Mouse (Mus musculus) layer of hippocampus, adult 11-12 months (tissue): ENCODE data around the gene Nkd1.
A peak's percentile ranks its signal among the peaks of the same experiment; 100 is the strongest.

ENCODE experiments used
- DNase-seq: peaks from one replicate; pipeline ENCODE4 v3.0.0; 2022; ENCODE audit warnings: low spot score

Nkd1 gene

GRCm38 (mm10) chr8:88520985-88521527 is at the start of gene Nkd1:
Nkd1 (plus strand) TSS chr8:88521354.
- peak; percentile 78 for DNase-seq

DNA sequence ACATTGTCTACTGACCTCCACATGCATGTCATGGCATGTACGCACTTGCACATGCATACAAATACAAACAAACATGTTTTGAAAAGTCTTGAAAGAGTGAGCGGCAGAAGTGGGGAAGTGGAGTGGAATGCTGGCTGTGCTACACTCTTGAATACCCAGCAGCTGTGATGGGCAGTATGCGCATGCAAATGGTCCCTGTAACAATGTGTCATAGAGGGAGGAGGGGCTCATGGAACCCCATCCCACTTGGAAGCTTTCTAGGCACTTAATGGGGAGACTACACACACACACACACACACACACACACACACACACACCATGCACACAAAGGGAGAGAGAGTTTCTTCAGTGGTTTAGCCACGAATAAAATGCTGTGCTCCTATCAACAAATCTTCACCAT is 39.9 kb upstream of the Nkd1 start:
- no peak for DNase-seq

DNA sequence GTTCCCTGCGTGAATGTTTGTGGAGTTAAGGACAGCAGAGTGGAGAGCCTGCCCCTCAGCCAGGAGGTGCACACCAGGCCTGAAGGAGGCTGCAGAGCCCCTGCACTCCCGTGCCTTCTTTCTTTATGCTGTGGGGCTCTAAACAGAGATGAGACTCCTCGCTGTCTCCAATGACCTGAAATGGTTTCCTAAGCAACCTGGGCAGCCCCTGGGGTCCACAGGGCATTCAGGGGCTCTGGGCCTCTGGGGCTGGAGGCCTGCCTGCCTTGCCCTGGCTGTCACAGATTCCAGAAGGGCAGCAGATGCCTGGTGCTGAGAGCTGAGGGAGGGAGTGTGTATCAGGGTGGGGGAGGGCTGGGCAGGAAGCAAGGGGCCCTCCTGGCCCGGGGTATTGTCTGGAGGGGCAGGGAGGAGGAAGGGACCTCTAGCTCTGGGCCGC is 32.7 kb upstream of the Nkd1 start:
- DNase-seq: no peak

DNA sequence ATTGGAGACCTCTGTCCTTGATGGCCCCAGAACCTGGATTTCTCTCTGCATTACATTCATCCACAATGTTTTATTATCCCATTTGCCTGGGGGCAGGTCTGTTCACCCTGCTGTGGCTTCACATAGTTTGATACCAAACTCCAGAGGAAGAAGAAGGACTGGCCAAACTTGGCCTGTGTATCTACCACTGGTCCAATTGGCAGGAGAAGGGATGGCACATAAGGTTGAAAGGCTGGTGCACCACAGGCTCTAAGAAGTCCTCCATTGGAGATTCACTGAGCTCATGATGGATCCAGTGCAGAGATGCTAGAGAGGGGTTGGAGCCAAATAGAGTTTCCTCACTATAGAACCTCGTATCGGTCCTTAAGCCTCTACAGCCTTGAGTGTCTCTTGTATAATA is 27.1 kb upstream of the Nkd1 start:
- no peak for DNase-seq

- peak; percentile 65 for DNase-seq
These were observed 25.9 kb upstream of the Nkd1 start for GRCm38 (mm10) chr8:88495071-88495805.

- no peak for DNase-seq
These were observed 19.0 kb upstream of the Nkd1 start for GRCm38 (mm10) chr8:88502143-88502542.

DNA sequence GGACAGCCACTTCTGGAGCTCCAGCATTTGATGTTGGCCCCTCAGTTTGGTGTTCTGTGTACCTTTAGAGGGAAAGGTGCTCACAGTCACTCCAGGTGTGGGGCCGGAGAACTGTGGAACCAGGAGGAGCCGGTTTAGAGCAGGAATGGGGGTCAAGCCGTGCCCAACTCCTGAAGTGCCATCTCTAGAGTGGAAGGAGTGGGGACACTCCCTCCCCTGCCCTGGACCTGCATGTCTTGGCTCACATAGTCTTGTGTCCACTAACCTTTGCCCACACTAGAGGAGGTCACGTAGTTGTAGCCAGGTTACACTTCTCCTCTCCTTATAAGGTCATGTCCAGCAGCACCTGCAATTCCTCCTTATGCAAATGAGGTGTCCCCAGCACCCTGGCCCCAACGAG is 14.2 kb upstream of the Nkd1 start:
- DNase-seq: no peak

GRCm38 (mm10) chr8:88511061-88511460 is 10.1 kb upstream of the Nkd1 start:
- DNase-seq: no peak

DNA sequence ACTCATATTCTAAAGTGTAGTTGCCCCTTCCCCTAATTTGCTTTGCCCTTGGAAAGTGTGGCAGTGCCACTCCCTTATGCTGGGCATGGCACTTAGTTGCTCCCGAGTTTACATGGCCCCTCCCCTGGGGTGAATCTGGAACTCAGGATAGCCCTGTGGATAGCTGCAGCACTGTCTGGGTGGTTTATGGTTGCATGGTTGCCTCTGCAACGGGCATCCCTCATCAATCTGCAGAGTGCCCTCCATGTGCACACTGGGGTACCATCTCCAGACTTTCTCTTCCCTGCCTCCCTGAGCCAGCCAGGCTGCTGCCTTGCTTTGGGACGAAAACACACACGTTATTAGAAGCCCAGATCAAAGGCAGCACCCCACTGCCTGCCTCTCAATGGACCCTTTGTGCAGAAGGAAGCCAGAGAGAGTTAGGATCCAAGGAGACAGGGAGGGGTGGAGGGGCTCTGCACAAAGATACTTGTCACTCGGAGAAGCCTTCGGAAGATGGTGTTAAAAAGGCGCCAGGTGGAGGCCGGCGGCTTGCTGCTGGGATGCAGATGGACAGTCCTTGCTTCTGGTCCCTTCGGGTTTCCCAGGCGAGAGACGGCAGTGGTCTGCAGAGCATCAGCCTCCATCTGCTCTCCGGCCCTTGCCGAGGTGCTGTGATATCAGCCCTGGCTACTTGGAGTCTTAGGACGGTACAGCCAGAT is 8.9 kb upstream of the Nkd1 start:
- no peak for DNase-seq

DNA sequence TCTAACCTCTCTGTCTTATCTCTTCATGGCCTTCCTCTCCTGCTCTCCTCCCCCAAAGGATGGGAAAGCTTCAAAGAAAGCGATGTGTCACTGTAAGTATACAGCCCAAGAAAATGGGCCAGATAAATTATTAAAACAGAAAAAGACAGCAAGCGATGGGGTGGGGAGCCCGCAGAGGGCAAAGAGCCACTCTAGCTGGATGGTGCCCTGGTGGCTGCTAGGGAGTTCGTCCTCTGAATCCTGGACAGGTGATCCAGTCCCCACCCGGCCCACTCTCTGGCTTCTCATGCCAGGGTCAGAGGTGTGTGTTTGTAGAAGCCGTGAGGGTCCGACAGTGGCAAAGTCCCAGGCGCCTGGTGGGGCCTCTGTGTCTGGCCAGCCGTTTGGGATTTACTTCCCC is 3.1 kb upstream of the Nkd1 start:
- DNase-seq: no peak

GRCm38 (mm10) chr8:88520381-88520780 is 773 bp upstream of the Nkd1 start:
- no peak for DNase-seq

DNA sequence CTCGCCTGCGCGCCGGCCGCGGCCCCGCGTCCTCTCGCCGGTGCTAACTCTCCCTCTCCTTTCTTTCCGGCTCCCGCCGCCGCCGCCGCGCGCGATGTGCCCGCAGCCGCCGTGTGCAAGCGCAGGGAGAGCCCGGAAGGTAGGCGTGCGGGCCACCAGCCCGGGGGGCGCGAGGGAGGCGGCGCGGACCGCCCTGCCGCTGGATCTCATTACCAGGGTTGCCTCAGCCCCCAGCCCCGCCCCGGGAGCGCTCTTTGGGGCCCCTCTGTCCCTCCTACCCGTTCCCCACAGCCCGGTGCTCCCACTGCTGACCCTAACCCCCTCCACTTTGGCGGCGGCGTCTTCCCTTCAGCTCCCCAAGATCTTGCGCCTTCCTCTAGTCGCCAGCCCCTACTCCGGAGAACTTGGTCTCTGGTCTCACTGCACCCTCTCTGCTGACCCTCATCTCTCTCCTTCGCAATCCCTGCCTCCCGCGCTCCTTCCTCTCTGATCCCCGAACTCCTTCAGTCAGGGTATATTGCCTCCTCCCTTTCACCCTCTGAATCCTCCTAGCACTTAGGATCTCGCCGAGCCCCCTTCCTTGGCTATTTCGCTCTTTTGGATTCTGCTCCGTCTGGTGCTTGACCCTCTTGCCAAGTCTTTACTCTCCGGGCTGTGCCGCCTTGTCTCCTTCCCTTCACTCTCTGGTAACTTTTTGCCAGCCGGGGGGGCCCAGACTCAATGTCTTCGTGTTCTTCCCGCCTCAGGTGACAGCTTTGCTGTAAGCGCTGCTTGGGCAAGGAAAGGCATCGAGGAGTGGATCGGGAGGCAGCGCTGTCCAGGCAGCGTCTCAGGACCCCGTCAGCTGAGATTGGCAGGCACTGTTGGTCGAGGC is 624 bp downstream of the Nkd1 start:
- peak; percentile 19 for DNase-seq

DNA sequence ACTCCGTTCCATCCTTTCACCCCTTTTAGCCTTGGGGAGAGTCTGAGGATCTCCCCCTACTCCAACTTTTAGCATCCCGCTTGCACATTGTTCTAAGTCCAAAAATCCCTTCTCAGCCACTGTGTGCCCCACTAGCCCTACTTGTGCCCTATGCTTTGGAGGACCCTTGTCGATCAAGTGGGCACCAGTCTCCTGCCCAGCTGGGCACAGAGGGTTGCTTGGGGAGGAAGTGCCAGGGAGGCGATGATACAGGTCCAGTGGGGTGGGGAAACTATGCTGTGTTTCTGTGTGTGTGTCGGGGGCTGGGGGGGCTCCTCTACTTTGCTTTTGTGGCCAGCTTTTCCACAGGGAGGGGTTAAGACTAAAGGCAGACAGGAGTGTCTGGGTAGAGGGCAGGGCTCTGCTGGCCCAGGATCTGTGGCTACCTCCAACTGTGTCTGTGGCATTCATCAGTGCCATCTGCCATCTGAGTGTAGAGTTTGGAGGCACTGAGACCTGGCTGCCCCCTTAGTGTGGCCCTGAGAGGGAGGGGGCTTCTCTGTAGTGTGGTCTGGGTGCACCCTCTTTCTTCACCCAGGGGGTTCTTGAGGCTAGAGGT is 1.4 kb downstream of the Nkd1 start:
- no peak for DNase-seq

GRCm38 (mm10) chr8:88523621-88524020 is 2.5 kb downstream of the Nkd1 start:
- no peak for DNase-seq

- DNase-seq: no peak
These were observed 3.0 kb downstream of the Nkd1 start for GRCm38 (mm10) chr8:88524132-88524531.

GRCm38 (mm10) chr8:88524851-88525250 is 3.7 kb downstream of the Nkd1 start:
- no peak for DNase-seq

DNA sequence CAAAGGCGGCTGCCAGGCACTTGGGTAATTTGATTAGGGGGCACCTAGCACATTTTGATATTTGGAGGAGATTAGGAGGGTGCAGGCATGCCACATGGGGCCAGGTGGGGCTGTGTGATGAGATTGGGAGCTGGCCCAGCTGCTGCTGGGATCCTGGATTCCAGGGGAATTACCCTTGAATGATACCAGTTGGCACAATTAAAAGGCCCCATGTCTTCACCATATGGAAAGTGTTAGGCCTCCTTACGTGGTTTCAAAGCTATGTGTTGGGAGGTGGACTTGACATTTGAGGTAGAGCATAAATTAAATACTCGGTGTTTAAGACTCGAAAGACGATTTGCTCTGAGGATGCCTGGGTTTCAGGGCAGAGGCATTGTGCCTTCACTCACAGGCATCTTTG is 5.1 kb downstream of the Nkd1 start:
- no peak for DNase-seq

- DNase-seq: no peak
These were observed 7.0 kb downstream of the Nkd1 start for GRCm38 (mm10) chr8:88528186-88528585.

- no peak for DNase-seq
These were observed 8.6 kb downstream of the Nkd1 start for GRCm38 (mm10) chr8:88529798-88530197.

GRCm38 (mm10) chr8:88537081-88537480 is 15.9 kb downstream of the Nkd1 start:
- DNase-seq: no peak

- DNase-seq: no peak
These were observed 17.1 kb downstream of the Nkd1 start for GRCm38 (mm10) chr8:88537998-88538975.
